Mouse (Mus musculus) adrenal gland, postnatal 14 days (tissue): ENCODE data around the gene Oaf. TPM values are rescaled to one million over a fixed set of nuclear protein-coding genes. Genes with fewer than 3 reads are reported as not detected.

Experiments used
- DNase-seq: peaks from one replicate; pipeline ENCODE4 v3.0.0; 2021; ENCODE audit warnings: mixed read lengths
- long read RNA-seq, 2 experiments: library from polyadenylated mRNA; stranded (forward); transcript quantifications; one replicate each; pipeline ENCODE4 v2.0.0; 2021
- total RNA-seq: library from RNA; stranded (reverse); gene quantifications from 2 replicates; pipeline ENCODE4 v1.2.3, GENCODE M21; 2021

Gene Oaf
- total RNA-seq, result 23.4 and 34.9 TPM in 2 replicates
- long read RNA-seq, experiment 1, transcript Oaf-201 (4 exons, 2,526 nt), result major isoform, 38 of 39 reads
- long read RNA-seq, experiment 1, partial matches to known transcripts, result 0 of 39 reads
- long read RNA-seq, experiment 1, other reads (novel, unspliced or antisense), result 1 of 39 reads
- long read RNA-seq, experiment 2, transcript Oaf-201 (4 exons, 2,526 nt), result major isoform, 51 of 59 reads
- long read RNA-seq, experiment 2, partial matches to known transcripts, result 0 of 59 reads
- long read RNA-seq, experiment 2, other reads (novel, unspliced or antisense), result 8 of 59 reads

GRCm38 (mm10) chr9:43239712-43240593 is at the start of gene Oaf:
Gene Oaf, minus strand, starts transcription at chr9:43239911.
- DNase-seq, result peak; percentile 91

GRCm38 (mm10) chr9:43286870-43287269 is 47.2 kb upstream of the Oaf start:
- peak; percentile 82 for DNase-seq

- no peak for DNase-seq
Observed at GRCm38 (mm10) chr9:43285281-43285680, 45.6 kb upstream of the Oaf start.

- peak; percentile 88 for DNase-seq
Observed at GRCm38 (mm10) chr9:43284284-43284683, 44.6 kb upstream of the Oaf start.

DNA sequence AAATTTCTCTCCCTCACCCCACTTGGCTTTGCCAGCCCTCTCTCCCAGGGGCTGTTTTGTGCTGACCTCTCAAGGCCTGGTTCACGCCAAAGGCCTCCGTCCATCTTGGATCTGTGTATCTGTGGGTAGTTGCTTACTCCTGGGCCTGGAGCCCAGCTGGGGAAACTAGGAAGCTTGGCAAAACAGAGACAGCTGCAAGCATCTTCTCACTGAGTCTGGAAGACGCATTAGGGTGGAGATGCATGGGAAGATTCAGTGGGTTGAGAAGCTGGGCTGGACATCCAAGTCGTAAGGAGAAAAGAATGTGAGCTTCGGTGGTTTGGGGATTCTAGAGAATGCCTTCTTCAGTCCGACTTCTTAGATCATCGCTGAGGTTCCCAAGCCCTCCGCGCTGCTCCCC is 34.0 kb upstream of the Oaf start:
- DNase-seq, result no peak

DNA sequence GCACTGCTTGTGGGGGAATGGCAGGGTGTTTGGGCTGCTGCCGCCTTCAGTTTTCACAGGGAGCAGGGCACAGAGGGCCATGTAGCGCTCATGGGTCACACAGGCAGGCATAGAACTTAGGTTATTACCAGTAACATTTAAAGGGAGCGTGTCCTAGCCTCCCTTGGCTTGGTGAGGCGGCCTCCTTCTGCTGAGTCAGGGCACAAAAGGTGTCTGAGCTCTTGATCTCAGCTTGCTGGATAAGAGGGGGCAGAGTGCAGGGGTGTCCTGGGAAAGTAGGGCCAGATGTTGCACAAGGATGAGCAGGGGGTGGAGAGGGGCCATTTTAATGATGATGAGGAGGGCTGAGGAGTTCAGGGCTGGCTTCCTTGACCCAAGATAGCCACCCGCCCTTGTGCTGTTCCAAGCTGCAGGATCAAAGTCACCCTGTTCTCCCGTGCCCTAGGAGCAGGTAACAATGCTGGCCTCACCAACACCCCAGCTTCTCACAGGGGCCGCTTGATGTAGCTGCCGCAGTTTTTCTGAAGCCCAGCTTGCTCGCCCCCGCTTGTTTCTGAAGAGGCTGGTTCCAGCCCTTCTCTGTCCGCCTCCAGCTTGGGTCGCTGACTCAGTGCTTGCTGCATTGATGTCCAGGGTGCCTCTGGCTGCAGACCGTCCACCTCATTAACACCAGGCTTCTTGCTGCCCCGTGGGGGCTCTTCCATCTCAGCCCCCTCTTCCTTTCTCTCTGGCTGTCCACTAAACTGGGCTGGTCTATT is 32.2 kb upstream of the Oaf start:
- DNase-seq, result no peak

- no peak for DNase-seq
Observed at GRCm38 (mm10) chr9:43270723-43271252, 31.1 kb upstream of the Oaf start.

DNA sequence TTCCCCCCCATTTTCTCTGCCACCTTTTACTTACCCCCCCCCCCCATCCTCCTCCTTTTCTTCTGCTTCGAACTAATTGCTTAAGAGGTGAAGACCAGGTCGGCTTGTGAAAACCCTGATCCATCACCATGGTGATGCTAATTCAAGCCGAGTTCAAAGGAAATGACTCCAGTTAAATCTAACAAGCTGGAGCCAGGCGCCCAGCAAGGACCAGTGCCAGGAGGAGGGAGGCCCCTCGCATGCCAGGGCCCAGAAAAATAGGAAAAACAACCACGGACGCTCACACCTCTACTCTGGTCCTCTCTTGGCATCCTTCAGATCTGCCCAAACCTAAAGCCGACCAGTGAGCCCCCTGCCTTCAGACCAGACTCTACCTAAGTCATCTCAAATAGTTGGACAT is 29.5 kb upstream of the Oaf start:
- no peak for DNase-seq

DNA sequence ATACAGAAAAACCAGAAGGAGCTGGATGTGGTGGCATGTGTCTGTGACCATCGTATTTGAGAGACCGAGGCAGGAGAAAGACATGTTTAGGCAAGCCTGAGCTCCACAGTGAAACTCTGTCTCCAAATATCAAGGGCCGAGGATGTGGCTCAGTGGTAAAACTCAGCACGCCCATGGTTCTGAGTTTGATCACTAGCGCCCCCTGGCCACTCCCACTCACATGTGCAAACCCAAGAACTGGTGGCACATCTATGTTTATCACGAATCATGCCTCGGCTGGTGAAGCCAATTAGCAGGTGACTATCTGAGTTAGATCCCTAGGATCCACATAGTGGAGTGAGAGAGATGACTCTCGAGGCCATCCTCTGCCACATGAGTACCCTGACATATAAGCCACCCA is 27.6 kb upstream of the Oaf start:
- DNase-seq, result peak; percentile 59

GRCm38 (mm10) chr9:43265194-43265593 is 25.5 kb upstream of the Oaf start:
- DNase-seq, result no peak

GRCm38 (mm10) chr9:43263946-43264451 is 24.3 kb upstream of the Oaf start:
- DNase-seq, result peak; percentile 71

DNA sequence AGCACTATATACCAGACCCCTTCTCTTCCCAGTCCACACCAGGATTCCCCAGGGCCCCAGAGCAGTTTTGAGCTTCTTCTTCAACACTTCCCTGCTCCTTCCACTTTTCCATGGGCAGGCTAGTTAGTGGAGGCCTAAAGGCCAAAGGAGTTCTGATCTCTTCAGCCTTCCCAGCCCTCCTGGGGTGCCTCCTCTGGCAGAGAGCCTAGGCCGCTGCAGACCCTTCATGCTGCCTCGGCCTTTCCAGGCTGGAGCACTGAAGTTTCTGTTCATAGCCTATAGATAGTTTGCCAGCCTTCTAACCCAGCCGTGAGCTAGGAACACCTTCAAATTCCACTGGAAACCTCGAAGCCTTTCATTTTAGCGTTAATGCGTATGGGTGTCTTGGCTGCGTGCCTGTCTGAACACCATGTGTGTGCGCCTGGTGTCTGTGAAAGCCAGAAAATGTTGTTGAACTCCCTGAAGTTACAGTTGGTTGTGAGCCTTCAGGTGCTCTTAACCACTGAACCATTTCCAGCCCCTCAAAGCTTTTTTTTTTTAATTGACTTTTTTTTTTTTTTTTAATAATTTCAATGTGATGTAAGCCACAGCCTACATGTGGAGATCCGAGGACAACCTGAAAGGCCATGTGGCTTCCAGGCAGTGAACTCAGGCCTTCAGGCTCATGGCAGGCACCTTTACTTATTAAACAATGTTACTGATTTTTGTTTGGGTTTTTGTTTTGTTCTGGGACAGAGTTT is 23.3 kb upstream of the Oaf start:
- no peak for DNase-seq

DNA sequence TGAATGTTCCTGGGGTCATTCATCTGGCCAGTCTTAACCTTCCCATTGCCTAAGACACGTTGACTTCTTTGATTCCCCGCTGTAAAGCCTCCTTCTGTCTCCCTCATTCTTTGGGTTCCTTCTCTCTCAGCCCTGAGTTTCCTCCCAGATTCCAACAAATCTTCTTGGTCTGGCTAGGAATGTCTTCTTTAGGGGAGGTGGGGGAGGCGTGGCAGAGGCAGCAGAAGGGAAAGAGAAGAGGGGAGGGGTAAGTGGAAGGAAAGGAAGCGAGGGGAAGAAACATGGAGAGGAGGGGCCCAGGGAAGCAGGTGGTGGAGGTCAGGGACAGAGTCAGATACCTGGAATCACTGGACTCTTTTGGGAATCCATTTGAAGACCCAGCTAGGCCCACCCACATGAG is 22.7 kb upstream of the Oaf start:
- no peak for DNase-seq

GRCm38 (mm10) chr9:43261941-43262340 is 22.2 kb upstream of the Oaf start:
- no peak for DNase-seq

- DNase-seq, result no peak
Observed at GRCm38 (mm10) chr9:43261124-43261907, 21.6 kb upstream of the Oaf start.

DNA sequence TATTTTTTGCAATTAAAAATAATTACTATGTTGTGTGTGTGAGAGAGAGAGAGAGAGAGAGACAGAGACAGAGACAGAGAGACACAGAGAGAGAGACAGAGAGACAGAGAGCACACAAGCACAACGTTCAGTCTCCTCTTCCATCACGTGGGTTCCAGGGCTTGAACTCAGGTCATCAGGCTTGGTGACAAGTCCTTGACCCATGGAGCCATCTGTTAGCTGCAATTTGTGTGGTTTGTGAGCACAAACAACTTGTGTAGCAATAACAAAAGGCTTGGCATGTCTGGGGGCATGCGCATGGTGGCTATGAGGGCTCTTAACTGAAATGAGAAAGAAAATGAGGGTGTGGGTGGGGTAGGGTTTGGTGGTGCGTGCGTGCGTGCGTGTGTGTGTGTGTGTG is 20.9 kb upstream of the Oaf start:
- DNase-seq, result no peak

DNA sequence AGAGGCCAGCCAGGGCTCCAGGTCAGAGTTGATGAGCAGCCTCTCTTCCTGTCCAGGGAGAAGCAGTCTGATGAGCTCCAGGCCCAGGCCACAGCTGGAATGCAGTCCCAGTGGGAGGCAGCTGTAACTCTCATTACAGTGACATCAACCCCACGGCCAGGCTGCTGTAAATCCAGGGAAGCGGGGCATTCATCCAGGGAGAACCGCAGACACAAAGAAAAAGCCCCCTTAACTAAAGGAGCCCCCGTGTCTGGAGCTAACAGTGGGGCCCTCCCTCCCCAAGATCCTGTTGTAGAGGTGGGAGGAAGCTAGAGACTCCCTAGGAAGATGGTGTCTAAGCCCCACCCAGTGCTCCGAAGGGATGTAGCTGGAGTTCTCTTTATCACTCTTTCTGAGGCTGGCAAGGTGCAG is 13.6 kb upstream of the Oaf start:
- DNase-seq, result peak; percentile 47

DNA sequence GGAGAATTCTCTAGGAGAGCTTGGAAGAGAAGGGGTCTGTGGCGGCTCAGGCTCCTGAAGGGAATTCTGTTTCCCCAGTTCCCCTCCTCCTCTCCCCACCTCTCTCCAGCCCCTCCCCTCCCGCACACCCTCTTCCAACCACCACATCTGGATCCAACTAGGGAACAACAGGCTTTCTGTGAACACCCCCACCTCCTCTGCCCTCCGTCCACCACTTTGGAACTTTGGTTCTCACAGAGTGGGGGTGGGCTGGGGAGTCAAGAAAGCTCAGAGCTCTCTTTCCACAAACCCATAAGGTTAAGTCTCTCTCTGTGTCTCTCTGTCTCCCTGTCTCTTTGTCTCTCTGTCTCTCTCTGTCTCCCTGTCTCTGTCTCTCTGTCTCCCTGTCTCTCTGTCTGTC is 13.1 kb upstream of the Oaf start:
- DNase-seq, result no peak

GRCm38 (mm10) chr9:43251786-43252185 is 12.1 kb upstream of the Oaf start:
- DNase-seq, result no peak

GRCm38 (mm10) chr9:43246738-43247180 is 7.0 kb upstream of the Oaf start:
- DNase-seq, result no peak
